Mouse (Mus musculus) forebrain, embryonic 16.5 days (tissue): ENCODE measurements around the gene Asb17. TPM values are rescaled to one million over a fixed set of nuclear protein-coding genes. Genes with fewer than 3 reads are reported as not detected.
"Not testable (repeated sequence)": the region's sequence is repeated elsewhere in the genome, so short reads cannot be mapped to it uniquely, and the experiment has no call there.

Experiments used
- ATAC-seq: fragments of 200-750 bp; cut with Nextera tagmentation; 2 replicates; pipeline ENCODE4 v1.8.0; 2017; ENCODE audit warnings: mild to moderate bottlenecking, moderate library complexity
- H3K27ac ChIP-seq: fragments of 300-500 bp; sonication (generic); 2 replicates; pipeline ENCODE4 v1.5.1; 2014; ENCODE audit warnings: low read length, control low read depth
- H3K27me3 ChIP-seq: fragments of 300-500 bp; sonication (generic); replicated peaks from 2 replicates; pipeline ENCODE4 v1.6.1; 2014; ENCODE audit warnings: low read length; ENCODE audit not compliant: control insufficient read depth, insufficient read depth
- H3K36me3 ChIP-seq: fragments of 300-500 bp; sonication (generic); 2 replicates; pipeline ENCODE4 v1.6.1; 2014; ENCODE audit not compliant: control insufficient read depth, insufficient read depth
- H3K4me1 ChIP-seq: fragments of 300-500 bp; sonication (generic); replicated peaks from 2 replicates; pipeline ENCODE4 v1.6.1; 2014; ENCODE audit warnings: low read length; ENCODE audit not compliant: control insufficient read depth, insufficient read depth
- H3K4me2 ChIP-seq: fragments of 300-500 bp; sonication (generic); 2 replicates; pipeline ENCODE4 v1.6.1; 2014; ENCODE audit warnings: mild to moderate bottlenecking, low read length, control low read depth
- H3K4me3 ChIP-seq: fragments of 300-500 bp; sonication (generic); replicated peaks from 2 replicates; pipeline ENCODE4 v1.5.1; 2014; ENCODE audit warnings: mild to moderate bottlenecking, low read length, control low read depth
- H3K9ac ChIP-seq: fragments of 300-500 bp; sonication (generic); replicated peaks from 2 replicates; pipeline ENCODE4 v1.6.1; 2014; ENCODE audit warnings: low read depth, low read length, control low read depth
- H3K9me3 ChIP-seq: fragments of 300-500 bp; sonication (generic); 2 replicates; pipeline ENCODE4 v1.6.1; 2016; ENCODE audit warnings: low read length; ENCODE audit not compliant: control insufficient read depth
- WGBS: fragments of 180-500 bp; shearing (Covaris S2); extraction: QIAGEN DNeasy Blood & Tissue Kit; methylation state at CpG from one replicate; pipeline ENCODE4 v1.1.7; 2014; 5-methylcytosine and 5-hydroxymethylcytosine counted together
- polyA plus RNA-seq: library from polyadenylated mRNA; unstranded; fragments of >200 nt; fragmentation: Nextera tagmentation; extraction: Ambion mirVana; gene quantifications from 2 replicates; pipeline ENCODE4 v1.2.1, GENCODE M21; 2015

Asb17 gene
- polyA plus RNA-seq, 1 experiment from 2014 or later = not detected

DNA sequence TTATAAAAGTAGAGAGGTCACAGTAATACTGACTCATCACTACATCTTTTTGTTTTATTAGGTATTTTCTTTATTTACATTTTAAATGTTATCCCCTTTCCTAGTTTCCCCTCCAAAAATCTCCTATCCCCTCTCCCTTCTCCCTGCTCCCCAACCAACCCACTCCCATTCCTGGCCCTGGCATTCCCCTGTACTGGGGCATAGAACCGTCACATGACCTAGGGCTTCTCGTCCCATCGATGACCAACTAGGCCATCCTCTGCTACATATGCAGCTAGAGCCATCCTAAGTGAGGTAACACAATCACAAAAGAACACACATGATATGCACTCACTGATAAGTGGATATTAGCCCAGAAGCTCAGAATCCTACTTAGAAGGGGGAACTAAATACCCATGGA, 14.2 kb upstream of the Asb17 start:
- not testable (repeated sequence) for H3K4me3 ChIP-seq, H3K27ac ChIP-seq, H3K4me2 ChIP-seq, H3K36me3 ChIP-seq, H3K9me3 ChIP-seq, H3K9ac ChIP-seq, ATAC-seq, H3K27me3 ChIP-seq, H3K4me1 ChIP-seq
- WGBS = 98% methylated on average over 3 of the region's 3 CpGs

DNA sequence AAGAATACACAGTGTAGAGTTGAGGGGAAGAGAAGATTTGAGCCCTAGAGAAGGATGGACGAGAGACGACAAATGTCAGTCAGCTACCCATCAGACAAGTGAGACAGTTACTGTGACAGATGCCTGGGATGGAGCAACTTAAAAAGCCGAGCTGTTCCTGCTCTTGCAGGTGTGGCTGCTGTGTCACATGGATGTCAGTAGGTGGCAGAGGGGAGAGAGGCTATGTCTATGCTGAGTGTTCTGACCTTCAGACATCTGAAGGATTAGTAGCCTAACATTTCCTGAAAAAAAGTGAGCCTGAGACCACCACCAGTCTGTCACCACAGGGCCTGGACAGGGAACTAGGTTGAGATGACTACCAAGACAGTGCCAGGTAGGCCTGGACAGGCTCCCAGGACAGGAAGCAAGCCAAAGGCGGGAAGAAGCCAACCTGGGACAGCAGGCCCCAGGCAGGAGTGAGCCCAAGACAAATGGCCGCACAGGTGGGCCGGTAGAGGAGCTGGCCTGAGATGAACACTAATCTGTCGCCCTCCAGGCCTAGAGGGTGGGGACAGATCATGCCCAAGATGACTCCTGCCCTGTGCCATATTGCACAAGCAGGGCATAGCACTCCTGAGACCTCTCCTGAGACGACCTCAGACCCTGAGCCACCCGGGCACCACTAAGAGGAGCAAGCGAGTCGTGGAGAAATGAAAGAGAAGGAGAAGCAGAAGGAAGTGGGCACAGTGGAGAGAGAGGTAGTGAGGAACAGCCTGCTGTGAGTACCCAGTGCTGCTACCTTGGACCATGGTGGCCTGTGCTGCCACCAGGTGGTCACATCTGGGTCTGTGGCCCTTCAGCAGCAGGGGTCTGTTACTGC, 12.8 kb upstream of the Asb17 start:
- no peaks in the 10 kb centered on the region for H3K9me3 ChIP-seq
- no peak overlapping the region for H3K27ac ChIP-seq
- no peak for ATAC-seq
- no peaks in the 10 kb centered on the region for H3K36me3 ChIP-seq
- H3K9ac ChIP-seq = no peak overlapping the region
- WGBS = 83% methylated on average over 11 of the region's 11 CpGs
- H3K4me1 ChIP-seq = no peaks in the 10 kb centered on the region
- no peaks in the 10 kb centered on the region for H3K27me3 ChIP-seq
- H3K4me3 ChIP-seq = no peak overlapping the region
- no peak overlapping the region for H3K4me2 ChIP-seq

DNA sequence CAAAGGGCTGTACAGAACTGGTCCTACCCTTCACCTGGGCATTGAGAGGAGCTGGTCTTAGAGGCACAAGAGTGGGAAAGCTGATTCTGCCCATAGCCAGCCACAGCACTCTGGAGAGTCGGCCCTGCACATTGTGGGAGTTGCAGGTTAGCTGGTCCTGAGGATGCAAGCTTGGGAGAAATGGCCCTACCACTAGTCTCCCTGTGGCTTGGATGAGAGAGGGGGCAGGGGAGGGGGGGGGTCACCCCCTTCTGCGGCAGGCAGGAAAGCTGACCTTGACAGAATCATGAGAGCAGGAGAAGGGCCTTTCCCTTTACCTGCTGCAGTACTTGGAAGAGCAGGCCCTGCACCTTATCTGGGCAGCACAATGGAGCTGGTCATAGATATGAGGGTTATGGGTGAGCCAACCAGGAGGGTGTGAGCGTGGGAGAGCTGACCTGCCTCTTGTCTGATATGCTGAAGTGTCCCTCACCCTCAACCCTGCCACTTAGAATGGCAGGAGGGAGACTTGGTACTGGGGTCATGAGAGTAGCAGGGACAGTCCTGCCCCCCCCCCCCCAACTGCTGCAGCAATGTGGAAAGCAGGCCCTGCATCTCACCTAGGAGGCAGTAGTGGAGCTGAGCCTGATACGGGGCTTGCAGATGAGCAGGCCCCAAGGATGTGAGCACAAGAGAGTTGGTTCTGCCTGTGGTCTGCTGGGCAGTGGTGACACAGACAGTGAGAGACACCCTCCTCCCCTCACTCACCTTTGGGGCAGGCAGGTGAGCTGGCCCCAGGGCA, 11.9 kb upstream of the Asb17 start:
- 85% methylated on average over 4 of the region's 4 CpGs for WGBS
- ATAC-seq = no peak
- Histone ChIP-seq H3K4me3 (no peak overlapping the region), H3K9ac (no peak overlapping the region), H3K4me2 (no peak overlapping the region), H3K27ac (no peak overlapping the region), H3K27me3 (no peaks in the 10 kb centered on the region), H3K9me3 (no peaks in the 10 kb centered on the region), H3K4me1 (no peaks in the 10 kb centered on the region), H3K36me3 (no peaks in the 10 kb centered on the region)

DNA sequence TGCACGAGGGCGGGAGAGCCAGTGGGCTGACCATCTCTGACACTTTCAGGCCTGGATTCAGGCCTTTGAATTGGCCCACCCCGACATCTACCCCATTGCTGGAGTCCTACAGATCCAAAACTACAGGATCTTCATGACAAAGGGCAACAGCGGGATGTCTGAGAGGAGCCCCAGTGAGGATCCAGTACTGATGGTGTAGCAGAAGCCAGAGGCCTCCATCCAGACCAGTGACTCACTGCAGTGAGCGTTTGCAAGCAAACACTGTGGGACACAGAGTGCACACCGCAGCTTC, 11.4 kb upstream of the Asb17 start:
- H3K27ac ChIP-seq = no peak overlapping the region
- no peak overlapping the region for H3K4me3 ChIP-seq
- H3K36me3 ChIP-seq = no peaks in the 10 kb centered on the region
- 49% methylated on average over 6 of the region's 6 CpGs for WGBS
- no peaks in the 10 kb centered on the region for H3K9me3 ChIP-seq
- H3K27me3 ChIP-seq = no peaks in the 10 kb centered on the region
- H3K4me1 ChIP-seq = no peaks in the 10 kb centered on the region
- H3K4me2 ChIP-seq = no peak overlapping the region
- H3K9ac ChIP-seq = no peak overlapping the region
- ATAC-seq = no peak

DNA sequence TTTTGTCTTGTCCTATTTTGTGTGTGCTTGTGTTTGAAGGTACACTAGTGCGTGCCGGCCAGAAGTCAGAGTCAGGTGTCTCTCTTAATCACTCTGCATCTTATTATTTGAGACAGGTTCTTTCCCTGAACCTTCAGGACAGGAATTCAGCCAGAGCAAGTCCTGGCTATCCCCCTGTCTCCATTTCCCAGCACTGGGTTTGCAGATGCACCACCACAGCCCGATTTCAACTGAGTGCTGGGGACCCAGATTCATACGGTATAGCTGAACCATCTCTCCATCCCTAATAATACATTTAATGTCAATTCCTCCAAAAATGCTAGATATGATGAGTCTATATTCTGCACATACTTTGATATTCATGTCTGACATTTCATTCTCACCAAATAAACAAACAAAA, 9.9 kb upstream of the Asb17 start:
- H3K36me3 ChIP-seq = no peaks in the 10 kb centered on the region
- no peaks in the 10 kb centered on the region for H3K9me3 ChIP-seq
- H3K4me2 ChIP-seq = no peak overlapping the region
- no peak overlapping the region for H3K9ac ChIP-seq
- H3K4me3 ChIP-seq = no peak overlapping the region
- H3K4me1 ChIP-seq = no peaks in the 10 kb centered on the region
- no peak for ATAC-seq
- no peak overlapping the region for H3K27ac ChIP-seq
- WGBS = 91% methylated on average over 4 of the region's 4 CpGs
- H3K27me3 ChIP-seq = no peaks in the 10 kb centered on the region

DNA sequence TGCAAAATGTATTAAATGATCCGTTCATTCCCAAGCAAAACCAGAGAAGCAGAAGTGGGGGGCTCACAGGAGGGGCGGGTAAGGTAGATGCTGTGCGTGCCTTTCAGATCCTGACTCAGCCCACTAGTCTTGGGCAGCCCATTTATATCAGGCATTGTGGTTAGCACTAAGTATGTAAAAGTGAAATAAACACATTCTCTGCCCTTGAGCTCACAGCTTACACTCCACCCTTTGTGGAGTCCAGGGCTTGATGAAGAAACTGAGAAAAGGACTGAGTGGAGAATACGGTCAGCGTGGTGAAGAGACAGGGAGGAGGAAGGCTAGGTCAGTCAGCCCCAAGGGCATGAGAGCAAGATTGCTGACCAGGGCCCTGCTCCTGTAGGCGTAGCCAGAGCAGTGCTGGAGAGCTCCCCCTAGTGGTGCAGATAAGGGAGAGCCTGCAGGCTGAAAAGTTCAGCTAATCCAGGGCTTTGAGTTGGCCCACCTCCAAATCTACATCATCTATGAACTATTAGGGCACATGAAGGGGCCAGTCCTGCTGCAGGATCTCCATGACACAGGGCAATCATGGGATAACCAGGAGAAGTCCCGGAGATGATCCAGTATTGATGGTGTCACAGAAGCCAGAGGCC, 8.4 kb upstream of the Asb17 start:
- Histone ChIP-seq H3K36me3 (no peaks in the 10 kb centered on the region), H3K27me3 (no peaks in the 10 kb centered on the region), H3K4me1 (no peaks in the 10 kb centered on the region), H3K27ac (no peak overlapping the region), H3K9me3 (no peaks in the 10 kb centered on the region), H3K9ac (no peak overlapping the region), H3K4me3 (no peak overlapping the region), H3K4me2 (no peak overlapping the region)
- 61% methylated on average over 7 of the region's 7 CpGs for WGBS
- 0 out of 2 replicates have a peak, but pooled peaks have one; percentile 36 for ATAC-seq

DNA sequence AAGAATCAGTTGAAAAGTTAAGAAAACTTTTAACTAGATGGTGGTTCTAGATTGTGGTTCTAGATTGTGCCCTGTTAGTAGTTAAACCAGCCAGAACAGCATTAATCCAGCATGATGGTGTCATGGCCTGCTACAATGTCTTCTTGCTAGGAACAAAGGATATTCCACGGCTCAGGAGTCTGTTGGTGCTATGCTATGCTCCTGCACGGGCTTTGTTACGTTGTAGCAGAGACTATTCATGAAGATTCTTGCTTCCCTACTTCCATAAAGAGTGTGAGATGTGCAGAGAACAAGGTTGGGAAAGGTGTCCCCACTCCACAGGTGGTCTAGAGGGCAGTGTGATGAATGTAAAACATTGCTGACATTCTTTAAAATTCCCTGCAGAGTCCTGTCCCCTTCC, 7.7 kb upstream of the Asb17 start:
- Histone ChIP-seq H3K9me3 (no peaks in the 10 kb centered on the region), H3K36me3 (no peaks in the 10 kb centered on the region), H3K4me3 (no peak overlapping the region), H3K4me2 (no peak overlapping the region), H3K9ac (no peak overlapping the region), H3K27ac (no peak overlapping the region), H3K27me3 (no peaks in the 10 kb centered on the region), H3K4me1 (no peaks in the 10 kb centered on the region)
- 83% methylated on average over 3 of the region's 3 CpGs for WGBS
- no peak for ATAC-seq

DNA sequence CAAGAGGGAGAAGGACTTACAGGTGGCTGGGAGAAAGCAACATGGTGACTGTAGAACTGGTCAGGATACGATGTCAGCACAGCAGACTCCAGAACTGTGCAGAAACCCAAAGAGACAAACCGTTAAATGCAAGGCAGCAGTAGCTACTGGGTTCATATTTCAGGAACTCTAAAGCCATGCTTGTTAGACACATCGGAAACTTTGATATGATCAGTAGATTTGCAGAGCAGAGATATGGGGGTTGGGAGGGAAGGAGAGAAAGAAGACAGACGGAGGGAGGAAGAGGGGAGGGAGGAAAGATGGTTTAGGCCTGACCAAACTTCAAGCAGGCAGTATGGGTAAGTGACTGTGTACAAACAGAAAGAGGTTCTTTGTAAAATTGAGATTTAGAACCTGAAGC, 6.4 kb upstream of the Asb17 start:
- Histone ChIP-seq H3K27me3 (no peaks in the 10 kb centered on the region), H3K36me3 (no peaks in the 10 kb centered on the region), H3K9ac (no peak overlapping the region), H3K4me3 (no peak overlapping the region), H3K27ac (no peak overlapping the region), H3K4me2 (no peak overlapping the region), H3K4me1 (no peaks in the 10 kb centered on the region), H3K9me3 (no peaks in the 10 kb centered on the region)
- WGBS = 81% methylated on average over 4 of the region's 4 CpGs
- no peak for ATAC-seq

DNA sequence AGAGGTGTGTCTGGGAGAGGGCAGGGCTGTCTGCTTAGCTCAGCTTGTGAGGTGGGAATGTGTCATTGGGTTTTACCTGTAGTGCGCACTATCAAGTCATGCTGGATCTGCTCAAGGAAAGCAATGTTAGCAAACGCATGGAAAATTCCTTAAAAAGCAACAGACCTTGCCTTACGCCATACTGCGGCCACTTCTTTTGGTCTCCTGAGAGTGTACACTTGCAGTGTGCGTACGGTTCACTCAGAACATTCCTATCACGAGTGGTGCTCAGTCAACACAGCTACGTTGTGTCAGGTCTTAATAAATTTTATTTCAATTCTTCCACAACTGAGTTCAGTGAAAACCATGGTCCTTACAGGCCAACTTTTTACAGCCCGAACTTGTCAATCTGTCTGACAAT, 748 bp downstream of the Asb17 start:
- H3K36me3 ChIP-seq = no peaks in the 10 kb centered on the region
- ATAC-seq = no peak
- H3K4me1 ChIP-seq = no peaks in the 10 kb centered on the region
- H3K9ac ChIP-seq = no peak overlapping the region
- no peaks in the 10 kb centered on the region for H3K9me3 ChIP-seq
- H3K27ac ChIP-seq = no peak overlapping the region
- H3K27me3 ChIP-seq = no peaks in the 10 kb centered on the region
- H3K4me2 ChIP-seq = no peak overlapping the region
- no peak overlapping the region for H3K4me3 ChIP-seq
- WGBS = 94% methylated on average over 9 of the region's 9 CpGs
